Mouse (Mus musculus) gastrocnemius, postnatal 10 days (tissue): ENCODE measurements around the gene Vmp1. TPM values are rescaled to one million over a fixed set of nuclear protein-coding genes. Genes with fewer than 3 reads are reported as not detected.

Experiments used
- DNase-seq: peaks from one replicate; pipeline ENCODE4 v3.0.0; 2021; ENCODE audit warnings: mixed read lengths
- total RNA-seq, 2 experiments: library from RNA; stranded (reverse); gene quantifications; 2 replicates each; pipeline ENCODE4 v1.2.3; 2021

Vmp1 gene
- total RNA-seq, 2 experiments from 2014 or later, result 55.6 to 58.5 TPM

DNA sequence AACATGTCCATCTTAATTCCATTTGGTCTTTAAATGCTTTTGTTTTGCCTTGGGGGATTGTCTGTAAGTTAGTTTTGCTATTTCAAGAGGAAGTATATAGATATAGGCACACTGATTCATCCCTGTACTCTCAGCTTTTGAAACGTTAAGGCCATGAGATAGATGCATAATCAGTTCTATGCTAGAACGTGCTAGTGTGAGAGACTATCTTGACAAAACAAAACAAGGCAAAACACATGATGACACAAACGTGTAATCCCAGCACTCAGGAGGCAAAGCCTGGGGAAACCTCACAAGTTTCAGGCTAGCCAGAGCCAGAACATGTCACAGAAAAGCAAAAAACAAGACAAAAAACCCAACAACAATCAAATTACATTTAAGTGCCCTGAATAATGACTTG lies 10.9 kb downstream of the Vmp1 start:
- DNase-seq, result no peak

DNA sequence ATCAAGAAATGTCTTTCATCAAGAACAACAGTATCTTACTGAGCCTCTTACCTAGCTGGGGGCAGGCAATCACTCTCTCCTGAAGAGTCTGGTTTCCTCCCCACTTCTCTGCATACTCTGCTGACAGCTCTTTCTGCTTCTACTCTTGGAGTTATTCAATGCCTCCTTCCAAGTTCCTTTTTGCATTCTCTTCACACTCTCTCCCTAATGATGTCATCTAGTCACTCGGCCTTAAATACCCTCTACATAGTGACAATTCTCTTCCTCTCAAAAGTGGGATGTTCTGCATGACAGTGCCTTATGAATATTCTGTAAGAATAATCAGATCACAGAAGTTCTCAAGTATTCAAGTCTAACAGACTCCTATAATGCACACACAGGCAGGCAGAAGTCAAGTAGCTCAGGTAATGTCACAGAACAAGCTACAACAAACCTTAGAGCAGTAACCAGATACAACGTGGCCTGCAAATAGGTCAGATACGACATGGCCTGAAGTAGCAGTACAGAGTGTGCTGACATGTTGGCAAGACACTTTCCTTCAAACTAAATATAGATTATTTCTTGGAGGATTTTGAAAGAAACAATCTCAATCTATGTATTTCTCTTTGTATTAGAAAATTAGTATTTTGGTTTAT lies 12.5 kb downstream of the Vmp1 start:
- DNase-seq, result no peak

- no peak for DNase-seq
Measured at GRCm38 (mm10) chr11:86668169-86668568, 15.5 kb downstream of the Vmp1 start.

DNA sequence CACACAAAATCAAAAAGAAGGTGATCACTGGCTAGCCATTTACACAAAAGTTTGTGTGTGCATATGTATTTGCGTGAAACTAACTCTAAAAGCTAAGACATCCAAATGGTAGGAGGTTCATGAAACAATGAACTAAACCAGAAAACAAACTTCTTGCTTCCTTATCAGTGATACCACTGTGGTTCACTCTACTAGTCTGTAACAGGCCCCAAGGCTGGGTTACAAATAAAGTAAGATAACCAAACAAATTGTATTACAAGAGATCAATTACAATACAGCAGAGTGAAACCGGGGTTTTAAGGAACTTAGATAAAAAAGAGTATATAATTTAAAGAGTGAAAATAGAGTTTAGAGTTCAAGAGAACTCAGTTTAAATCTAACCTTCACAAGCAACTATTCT lies 16.1 kb downstream of the Vmp1 start:
- DNase-seq, result no peak

- DNase-seq, result no peak
Measured at GRCm38 (mm10) chr11:86664406-86664805, 19.2 kb downstream of the Vmp1 start.

DNA sequence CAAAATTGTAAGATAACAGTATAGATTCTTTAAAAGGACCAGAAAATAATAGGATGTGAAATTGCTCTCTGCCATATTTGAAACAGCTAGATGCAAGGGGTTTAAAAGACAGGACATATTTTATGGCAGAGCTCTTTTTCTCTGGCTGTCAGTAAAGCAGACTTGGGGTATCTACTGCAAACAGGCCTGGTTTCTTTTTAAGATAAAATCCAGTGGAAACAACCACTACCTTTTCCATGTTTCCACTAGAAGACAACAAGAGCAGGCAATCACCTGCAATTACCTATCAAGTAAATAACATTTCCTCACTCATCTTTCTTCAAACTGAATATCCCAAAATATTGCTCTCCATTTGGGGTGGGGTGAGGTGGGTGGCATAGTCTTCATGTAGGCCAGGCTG lies 19.7 kb downstream of the Vmp1 start:
- no peak for DNase-seq

DNA sequence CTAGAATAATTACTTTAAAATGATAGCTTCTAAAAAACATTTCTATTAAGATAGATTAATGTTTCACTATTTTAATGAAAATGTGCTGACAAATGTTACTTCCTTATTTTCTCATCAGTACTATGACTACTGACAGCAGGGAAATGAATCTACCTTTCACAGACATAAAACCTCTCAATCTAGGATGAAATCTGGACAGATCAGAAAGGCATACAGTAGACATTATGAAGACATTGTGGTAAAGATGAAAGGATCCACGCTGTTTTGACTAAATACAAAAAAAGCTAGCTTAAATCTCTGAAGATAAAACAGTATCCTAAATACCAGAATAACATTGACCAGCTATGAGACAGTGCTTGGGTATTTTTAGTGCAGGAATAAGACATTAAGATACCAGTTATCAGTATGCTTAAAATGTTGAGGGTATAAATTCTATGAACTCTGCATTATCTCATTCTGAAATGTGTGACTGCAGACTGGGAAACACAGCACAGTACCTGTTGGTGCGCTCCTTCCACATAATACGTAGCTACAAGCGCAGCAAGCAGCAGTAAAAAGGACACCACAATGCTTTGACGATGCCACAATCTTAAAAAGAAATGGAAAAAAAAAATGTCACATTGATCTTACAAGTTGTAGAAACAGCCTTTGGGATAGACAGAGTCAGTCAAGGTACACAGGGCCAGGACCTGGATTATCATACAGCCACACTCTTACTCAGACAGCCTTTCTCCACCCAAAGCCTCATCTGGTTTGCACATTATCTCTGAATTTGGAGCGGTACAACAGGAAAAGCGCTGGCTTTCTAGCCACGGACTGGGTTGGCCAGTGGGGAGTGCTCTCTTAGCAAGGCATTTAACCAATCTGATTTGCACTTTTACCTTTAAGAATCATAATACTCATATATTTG lies 20.4 kb downstream of the Vmp1 start:
- DNase-seq, result no peak

GRCm38 (mm10) chr11:86657863-86658262 lies 25.8 kb downstream of the Vmp1 start:
- no peak for DNase-seq

DNA sequence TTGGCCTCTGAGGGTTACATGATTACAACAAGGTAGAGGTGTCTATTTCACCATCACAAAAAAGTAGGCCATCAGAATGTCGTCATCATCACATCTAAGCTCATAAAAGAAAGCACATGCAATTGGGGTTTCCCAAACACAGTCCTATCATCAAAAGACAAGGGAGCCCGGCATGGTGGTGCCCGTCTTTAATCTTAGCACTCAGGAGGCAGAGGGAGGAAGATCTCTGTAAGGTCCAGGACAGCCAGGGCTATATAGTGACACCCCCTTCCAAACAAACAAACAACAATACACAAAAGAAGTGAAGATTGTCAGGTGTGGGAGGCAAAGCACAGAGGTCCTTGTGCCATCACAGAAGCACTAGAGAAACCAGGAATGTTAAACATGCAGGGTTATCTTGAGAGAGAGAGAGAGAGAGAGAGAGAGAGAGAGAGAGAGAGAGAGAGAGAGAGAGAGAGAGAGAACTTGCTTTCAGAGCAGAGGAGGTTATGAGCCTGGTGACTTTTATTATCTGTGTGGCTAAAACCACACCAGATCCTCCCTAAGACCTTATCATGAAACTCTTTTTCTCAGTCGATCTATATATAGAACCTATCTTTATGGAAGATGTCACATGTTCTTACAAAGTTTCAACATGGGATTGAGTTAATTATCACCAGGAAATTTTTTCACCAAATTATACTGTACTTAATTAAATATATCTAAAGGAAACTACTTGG lies 26.6 kb downstream of the Vmp1 start:
- no peak for DNase-seq

- no peak for DNase-seq
Measured at GRCm38 (mm10) chr11:86655671-86656070, 28.0 kb downstream of the Vmp1 start.

GRCm38 (mm10) chr11:86654096-86654495 lies 29.5 kb downstream of the Vmp1 start:
- DNase-seq, result no peak

GRCm38 (mm10) chr11:86653446-86653845 lies 30.2 kb downstream of the Vmp1 start:
- peak; percentile 26 for DNase-seq

GRCm38 (mm10) chr11:86652578-86652979 lies 31.1 kb downstream of the Vmp1 start:
- no peak for DNase-seq

GRCm38 (mm10) chr11:86650676-86651075 lies 33.0 kb downstream of the Vmp1 start:
- DNase-seq, result no peak

GRCm38 (mm10) chr11:86649542-86649941 lies 34.1 kb downstream of the Vmp1 start:
- DNase-seq, result no peak

DNA sequence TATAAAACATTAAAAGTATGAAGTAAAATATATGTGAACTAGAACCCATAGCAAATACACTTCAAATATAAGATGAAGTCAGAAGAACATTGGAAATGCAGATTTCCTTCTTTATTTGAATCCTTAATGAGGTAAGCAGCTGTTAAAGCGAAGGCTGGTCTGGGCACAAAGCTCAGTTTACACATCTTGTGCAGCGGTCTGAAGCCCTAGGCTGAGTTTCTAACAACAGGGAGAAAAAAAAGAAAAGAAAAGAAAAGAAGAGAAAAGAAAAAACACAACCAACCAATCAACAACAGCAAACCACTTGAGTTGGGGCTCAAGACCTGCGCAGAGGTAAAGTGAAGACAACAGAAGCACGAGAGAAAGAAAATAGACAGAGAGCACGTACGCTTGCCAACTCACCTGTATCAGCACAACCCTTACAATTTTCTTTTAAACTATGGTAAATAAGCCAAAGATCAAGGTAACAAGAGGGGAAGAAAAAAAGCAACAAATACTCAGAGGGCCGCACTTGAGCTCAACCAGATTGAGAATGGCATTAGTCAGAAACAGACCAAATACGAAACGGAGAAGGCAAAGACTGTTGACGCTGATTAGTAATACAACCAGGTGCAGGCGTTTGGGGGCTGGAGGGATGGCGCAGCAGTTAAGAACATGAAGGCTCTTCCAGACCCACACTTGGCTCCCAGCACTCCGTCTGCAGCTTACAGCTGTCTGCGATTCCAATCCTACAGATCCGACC lies 35.8 kb downstream of the Vmp1 start:
- no peak for DNase-seq

DNA sequence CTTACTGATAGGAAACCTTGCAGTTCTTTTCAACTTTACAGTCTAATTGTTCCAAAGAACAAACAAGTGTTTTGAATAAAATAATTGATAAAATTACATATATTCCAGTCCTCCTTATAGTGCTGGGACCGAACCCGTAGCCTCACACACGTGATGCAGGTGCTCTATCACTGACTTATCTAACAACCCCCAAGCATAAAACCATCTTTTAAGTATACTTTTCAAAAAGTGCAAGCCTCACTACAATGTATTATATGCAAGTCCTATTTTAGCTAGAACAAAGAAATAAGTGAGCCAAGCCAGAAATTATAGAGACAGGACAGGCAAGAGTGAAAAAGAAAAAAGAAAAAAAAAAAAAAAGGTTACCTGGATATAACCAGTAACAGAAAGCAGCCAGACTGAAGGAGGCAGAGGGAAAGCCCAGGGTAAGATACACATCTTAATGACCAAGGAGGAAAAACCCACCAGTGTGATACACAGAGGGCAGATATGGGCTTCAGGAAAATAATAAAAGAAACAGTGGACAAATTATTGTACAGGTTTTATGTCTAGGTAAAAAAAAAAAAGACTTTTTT lies 36.7 kb downstream of the Vmp1 start:
- DNase-seq, result no peak

GRCm38 (mm10) chr11:86646136-86646834 lies 37.4 kb downstream of the Vmp1 start:
- DNase-seq, result no peak

- no peak for DNase-seq
Measured at GRCm38 (mm10) chr11:86644553-86644952, 39.1 kb downstream of the Vmp1 start.

- DNase-seq, result no peak
Measured at GRCm38 (mm10) chr11:86641714-86642113, 41.9 kb downstream of the Vmp1 start.

GRCm38 (mm10) chr11:86637697-86638096 lies 45.9 kb downstream of the Vmp1 start:
- DNase-seq, result no peak
